Mouse (Mus musculus): ENCODE data around the gene Bpgm. TPM values are rescaled to one million over a fixed set of nuclear protein-coding genes. Genes with fewer than 3 reads are reported as not detected.

The Bpgm gene
- polyA plus RNA-seq, 1 experiment from 2014 or later, result 96.2 TPM

- Histone ChIP-seq H3K4me3 (ENCODE audit: low read depth, low read length) (no peak overlapping the region), H3K4me1 (ENCODE audit: control insufficient read depth, insufficient read depth, low read length) (peaks cover 34% of the 10 kb centered on the region), H3K27me3 (ENCODE audit: control insufficient read depth, insufficient read depth, low read depth, low read length) (no peaks in the 10 kb centered on the region), H3K27ac (ENCODE audit: low read length) (no peak overlapping the region), H3K4me2 (ENCODE audit: low read length) (no peak overlapping the region), H3K9me3 (replicated peaks; ENCODE audit: control insufficient read depth, low read length, poor library complexity, severe bottlenecking) (no peaks in the 10 kb centered on the region), H3K36me3 (ENCODE audit: control insufficient read depth, insufficient read depth, low read length) (no peaks in the 10 kb centered on the region), H3K9ac (ENCODE audit: low read depth, low read length) (no peak overlapping the region)
- WGBS, result 55% methylated on average over 4 of the region's 4 CpGs
- ATAC-seq, result no peak
Observed at GRCm38 (mm10) chr6:34480749-34481148, 4.7 kb downstream of the Bpgm start.

- WGBS, result 78% methylated on average over 6 of the region's 6 CpGs
- Histone ChIP-seq H3K27me3 (ENCODE audit: control insufficient read depth, insufficient read depth, low read depth, low read length) (no peaks in the 10 kb centered on the region), H3K27ac (ENCODE audit: low read length) (no peak overlapping the region), H3K9ac (ENCODE audit: low read depth, low read length) (no peak overlapping the region), H3K36me3 (ENCODE audit: control insufficient read depth, insufficient read depth, low read length) (no peaks in the 10 kb centered on the region), H3K4me2 (ENCODE audit: low read length) (no peak overlapping the region), H3K4me1 (ENCODE audit: control insufficient read depth, insufficient read depth, low read length) (peaks cover 34% of the 10 kb centered on the region), H3K9me3 (replicated peaks; ENCODE audit: control insufficient read depth, low read length, poor library complexity, severe bottlenecking) (no peaks in the 10 kb centered on the region), H3K4me3 (ENCODE audit: low read depth, low read length) (no peak overlapping the region)
- ATAC-seq, result no peak
Observed at GRCm38 (mm10) chr6:34481349-34481748, 5.3 kb downstream of the Bpgm start.

DNA sequence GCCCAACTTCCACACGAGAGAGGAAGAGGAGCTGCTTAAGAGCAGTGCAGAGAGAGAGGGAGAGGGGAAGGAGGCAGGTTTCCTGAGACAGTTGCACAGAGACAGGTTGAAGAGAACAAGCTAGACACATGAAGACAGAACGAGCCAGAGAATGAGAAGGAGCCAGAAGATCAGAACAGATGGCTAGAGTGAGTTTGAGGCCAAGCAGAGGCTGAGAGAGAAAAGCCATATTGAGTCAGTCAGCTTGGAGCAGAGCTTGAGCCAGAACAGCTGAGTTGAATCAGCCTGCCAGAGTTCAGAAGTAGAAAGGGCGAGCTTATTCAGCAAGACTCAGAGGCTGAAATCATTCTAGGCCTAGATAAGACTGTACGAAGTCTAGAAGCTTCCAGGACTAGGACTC, 6.8 kb downstream of the Bpgm start:
- Histone ChIP-seq H3K4me1 (ENCODE audit: control insufficient read depth, insufficient read depth, low read length) (peaks cover 28% of the 10 kb centered on the region), H3K36me3 (ENCODE audit: control insufficient read depth, insufficient read depth, low read length) (peaks cover 4% of the 10 kb centered on the region; the same call in 1 of the 2 replicates), H3K9me3 (replicated peaks; ENCODE audit: control insufficient read depth, low read length, poor library complexity, severe bottlenecking) (no peaks in the 10 kb centered on the region), H3K4me3 (ENCODE audit: low read depth, low read length) (no peak overlapping the region), H3K27me3 (ENCODE audit: control insufficient read depth, insufficient read depth, low read depth, low read length) (no peaks in the 10 kb centered on the region), H3K27ac (ENCODE audit: low read length) (no peak overlapping the region), H3K9ac (ENCODE audit: low read depth, low read length) (no peak overlapping the region), H3K4me2 (ENCODE audit: low read length) (no peak overlapping the region)
- 88% methylated on average over 4 of the region's 4 CpGs for WGBS
- ATAC-seq, result no peak

- H3K9me3 ChIP-seq (replicated peaks; ENCODE audit: control insufficient read depth, low read length, poor library complexity, severe bottlenecking), result no peaks in the 10 kb centered on the region
- H3K4me2 ChIP-seq (ENCODE audit: low read length), result no peak overlapping the region
- no peak overlapping the region for H3K9ac ChIP-seq (ENCODE audit: low read depth, low read length)
- no peak for ATAC-seq
- H3K4me3 ChIP-seq (ENCODE audit: low read depth, low read length), result no peak overlapping the region
- no peaks in the 10 kb centered on the region for H3K27me3 ChIP-seq (ENCODE audit: control insufficient read depth, insufficient read depth, low read depth, low read length)
- H3K4me1 ChIP-seq (ENCODE audit: control insufficient read depth, insufficient read depth, low read length), result peaks cover 23% of the 10 kb centered on the region
- no peak overlapping the region for H3K27ac ChIP-seq (ENCODE audit: low read length)
- peaks cover 5% of the 10 kb centered on the region; the same call in 1 of the 2 replicates for H3K36me3 ChIP-seq (ENCODE audit: control insufficient read depth, insufficient read depth, low read length)
- WGBS, result 89% methylated on average over 5 of the region's 5 CpGs
Observed at GRCm38 (mm10) chr6:34483390-34483789, 7.4 kb downstream of the Bpgm start.

GRCm38 (mm10) chr6:34483811-34484210, 7.8 kb downstream of the Bpgm start:
- no peak overlapping the region for H3K4me3 ChIP-seq (ENCODE audit: low read depth, low read length)
- WGBS, result 94% methylated on average over 7 of the region's 7 CpGs
- H3K27me3 ChIP-seq (ENCODE audit: control insufficient read depth, insufficient read depth, low read depth, low read length), result no peaks in the 10 kb centered on the region
- H3K9ac ChIP-seq (ENCODE audit: low read depth, low read length), result no peak overlapping the region
- H3K4me1 ChIP-seq (ENCODE audit: control insufficient read depth, insufficient read depth, low read length), result peaks cover 18% of the 10 kb centered on the region
- H3K36me3 ChIP-seq (ENCODE audit: control insufficient read depth, insufficient read depth, low read length), result peaks cover 5% of the 10 kb centered on the region; the same call in 1 of the 2 replicates
- H3K27ac ChIP-seq (ENCODE audit: low read length), result no peak overlapping the region
- no peaks in the 10 kb centered on the region for H3K9me3 ChIP-seq (replicated peaks; ENCODE audit: control insufficient read depth, low read length, poor library complexity, severe bottlenecking)
- no peak for ATAC-seq
- no peak overlapping the region for H3K4me2 ChIP-seq (ENCODE audit: low read length)

- H3K9me3 ChIP-seq (replicated peaks; ENCODE audit: control insufficient read depth, low read length, poor library complexity, severe bottlenecking), result no peaks in the 10 kb centered on the region
- H3K9ac ChIP-seq (ENCODE audit: low read depth, low read length), result no peak overlapping the region
- no peak overlapping the region for H3K4me2 ChIP-seq (ENCODE audit: low read length)
- H3K36me3 ChIP-seq (ENCODE audit: control insufficient read depth, insufficient read depth, low read length), result peaks cover 5% of the 10 kb centered on the region; the same call in 1 of the 2 replicates
- no peaks in the 10 kb centered on the region for H3K4me1 ChIP-seq (ENCODE audit: control insufficient read depth, insufficient read depth, low read length)
- no peak overlapping the region for H3K27ac ChIP-seq (ENCODE audit: low read length)
- no peak for ATAC-seq
- no peak overlapping the region for H3K4me3 ChIP-seq (ENCODE audit: low read depth, low read length)
- WGBS, result 79% methylated on average over 14 of the region's 14 CpGs
- H3K27me3 ChIP-seq (ENCODE audit: control insufficient read depth, insufficient read depth, low read depth, low read length), result no peaks in the 10 kb centered on the region
Observed at GRCm38 (mm10) chr6:34486071-34486626, 10.1 kb downstream of the Bpgm start.

DNA sequence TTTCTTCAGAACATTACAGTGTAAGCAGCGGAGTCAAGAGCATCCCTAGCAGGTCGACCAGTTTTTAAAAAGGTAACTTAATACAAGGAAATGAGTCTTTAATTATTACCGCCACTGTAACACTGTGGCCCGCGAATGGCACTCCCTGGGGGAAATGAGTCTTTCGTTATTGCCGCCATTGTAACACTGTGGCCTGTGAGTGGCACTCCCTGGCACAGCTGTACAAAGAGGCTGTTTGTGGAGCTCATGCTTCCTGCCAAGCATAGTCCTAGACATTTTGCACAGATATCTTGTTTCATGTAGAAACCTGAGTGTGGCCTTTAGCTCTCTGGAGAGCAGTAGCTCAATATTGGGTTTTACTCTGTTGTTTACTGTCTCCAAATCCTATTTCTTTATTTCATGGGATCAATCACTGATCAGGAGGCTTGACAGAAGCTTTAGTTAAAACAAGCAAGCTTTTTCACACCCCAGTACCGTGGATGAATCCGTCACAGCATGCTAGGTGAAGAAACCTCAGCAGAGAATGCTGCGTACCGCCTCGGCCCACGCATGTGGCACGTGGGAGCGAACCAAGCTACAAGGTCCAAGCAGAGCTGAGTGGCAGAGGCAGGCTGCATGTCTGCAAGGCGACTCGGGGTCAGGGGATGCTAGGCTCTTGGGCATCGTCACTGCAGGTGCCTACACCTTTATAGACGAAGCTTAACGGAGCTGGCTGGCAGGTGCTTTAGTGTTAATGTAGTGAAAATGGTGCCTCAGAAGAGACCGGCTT, 17.5 kb downstream of the Bpgm start:
- ATAC-seq, result no peak
- 86% methylated on average over 21 of the region's 21 CpGs for WGBS

DNA sequence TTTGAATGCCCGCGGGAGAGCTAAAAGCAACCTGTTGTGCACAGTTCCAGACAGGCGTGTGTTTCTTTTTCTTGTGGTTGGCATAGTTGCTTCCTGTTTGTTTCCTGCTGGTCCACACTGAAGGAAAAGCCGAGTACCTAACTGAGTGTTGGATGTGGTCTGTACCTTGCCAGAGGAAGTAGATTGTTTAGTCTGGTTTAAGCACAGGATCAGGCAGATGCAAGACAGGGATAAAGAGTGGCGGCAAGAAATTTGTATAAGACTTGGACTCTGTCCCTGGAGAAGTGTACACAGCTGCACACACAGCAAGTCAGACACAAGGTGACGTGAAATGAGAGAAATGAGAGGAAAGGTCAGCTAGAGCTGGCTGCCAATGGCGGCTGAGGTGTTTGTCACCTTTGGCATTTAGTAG, 19.1 kb downstream of the Bpgm start:
- no peak overlapping the region for H3K9ac ChIP-seq (ENCODE audit: low read depth, low read length)
- no peaks in the 10 kb centered on the region for H3K27me3 ChIP-seq (ENCODE audit: control insufficient read depth, insufficient read depth, low read depth, low read length)
- H3K9me3 ChIP-seq (replicated peaks; ENCODE audit: control insufficient read depth, low read length, poor library complexity, severe bottlenecking), result no peaks in the 10 kb centered on the region
- H3K36me3 ChIP-seq (ENCODE audit: control insufficient read depth, insufficient read depth, low read length), result 0 out of 2 replicates have a peak, but pooled peaks cover 2% of the 10 kb centered on the region
- H3K4me1 ChIP-seq (ENCODE audit: control insufficient read depth, insufficient read depth, low read length), result 0 out of 2 replicates have a peak, but pooled peaks cover 3% of the 10 kb centered on the region
- H3K4me2 ChIP-seq (ENCODE audit: low read length), result no peak overlapping the region
- H3K27ac ChIP-seq (ENCODE audit: low read length), result no peak overlapping the region
- WGBS, result 67% methylated on average over 7 of the region's 7 CpGs
- H3K4me3 ChIP-seq (ENCODE audit: low read depth, low read length), result no peak overlapping the region
- no peak for ATAC-seq

More for the DNA sequence above, 17.5 kb downstream of the Bpgm start:
- Histone ChIP-seq H3K9me3 (replicated peaks; ENCODE audit: control insufficient read depth, low read length, poor library complexity, severe bottlenecking) (no peaks in the 10 kb centered on the region), H3K27me3 (ENCODE audit: control insufficient read depth, insufficient read depth, low read depth, low read length) (no peaks in the 10 kb centered on the region), H3K9ac (ENCODE audit: low read depth, low read length) (no peak overlapping the region), H3K4me1 (ENCODE audit: control insufficient read depth, insufficient read depth, low read length) (0 out of 2 replicates have a peak, but pooled peaks cover 3% of the 10 kb centered on the region), H3K36me3 (ENCODE audit: control insufficient read depth, insufficient read depth, low read length) (0 out of 2 replicates have a peak, but pooled peaks cover 2% of the 10 kb centered on the region), H3K27ac (ENCODE audit: low read length) (no peak overlapping the region), H3K4me2 (ENCODE audit: low read length) (no peak overlapping the region), H3K4me3 (ENCODE audit: low read depth, low read length) (no peak overlapping the region)

- Histone ChIP-seq H3K4me1 (ENCODE audit: control insufficient read depth, insufficient read depth, low read length) (0 out of 2 replicates have a peak, but pooled peaks cover 3% of the 10 kb centered on the region), H3K4me3 (ENCODE audit: low read depth, low read length) (no peak overlapping the region), H3K4me2 (ENCODE audit: low read length) (no peak overlapping the region), H3K36me3 (ENCODE audit: control insufficient read depth, insufficient read depth, low read length) (0 out of 2 replicates have a peak, but pooled peaks cover 2% of the 10 kb centered on the region), H3K9ac (ENCODE audit: low read depth, low read length) (no peak overlapping the region), H3K27me3 (ENCODE audit: control insufficient read depth, insufficient read depth, low read depth, low read length) (no peaks in the 10 kb centered on the region), H3K27ac (ENCODE audit: low read length) (no peak overlapping the region), H3K9me3 (replicated peaks; ENCODE audit: control insufficient read depth, low read length, poor library complexity, severe bottlenecking) (no peaks in the 10 kb centered on the region)
- WGBS, result 79% methylated on average over 5 of the region's 5 CpGs
- ATAC-seq, result no peak
Observed at GRCm38 (mm10) chr6:34497991-34498625, 22.1 kb downstream of the Bpgm start.
